Comparison of ENCODE assay signal across 15 mouse cellular contexts in genomic region chr9:71331661-71332060, GRCm38 (mm10).
DNase-seq lines count a peak whose midpoint lies in the region.
"Had no signal": no experiment of that assay in that cellular context is flagged by ENCODE, and none has a peak within 500 bp of the region (broad histone marks: within the 10 kb centered on the region; RNA-seq: fewer than 3 reads in every experiment).

No protein-coding gene starts in this region.

- DNase-seq in ES-CJ7 (ENCODE audit: low read depth, low spot score) (peak; percentile 76), R1 (ENCODE audit: low read depth, low spot score) (peak; percentile 73), ZHBTc4 (ENCODE audit: low read depth, low spot score) (peak; percentile 90)
- DNase-seq in cerebellum, adult 9-10 months, result no peak
- no peak for DNase-seq in kidney, adult 18-20 months
- DNase-seq: adrenal gland, adult 2 months; adrenal gland, postnatal 10 days; adrenal gland, postnatal 25 days; B cell, adult 2 months; cerebellum, adult 11 months; cerebellum, adult 18-20 months; cerebellum, adult 8-10 months; cerebellum, postnatal 10 days; cerebellum, postnatal 25 days; forebrain, postnatal 0 days had no signal

Comparison
In these comparisons a context has a peak if more than half of its experiments do, and no peak if none do; other contexts are left out.
1. DNase-seq: peak in ES-CJ7 (single experiment), R1 (single experiment) and ZHBTc4 (single experiment); none in cerebellum, adult 9-10 months (single experiment) and kidney, adult 18-20 months (single experiment).